Mouse (Mus musculus): ENCODE measurements around the gene Ilf3.

The Ilf3 gene

DNA sequence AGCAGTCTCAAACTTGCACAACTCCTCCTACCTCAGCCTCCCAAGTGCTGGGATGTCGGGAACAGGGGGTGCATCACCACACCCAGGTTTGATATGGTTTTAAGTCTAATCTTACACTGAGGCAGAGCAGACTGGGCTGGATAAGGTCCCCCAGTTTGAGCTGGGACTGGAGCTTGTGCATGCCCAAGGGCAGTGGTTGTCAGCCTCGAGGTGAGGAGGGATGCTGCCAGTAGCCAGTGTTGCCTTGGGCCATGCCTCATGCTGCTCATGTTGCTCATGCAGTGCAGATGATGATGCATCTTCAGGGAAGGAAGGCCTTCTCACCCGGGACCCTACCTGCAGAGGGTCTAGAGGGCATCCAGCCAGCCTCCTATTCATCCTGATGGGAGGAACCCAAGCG is 37.9 kb downstream of the Ilf3 start:
- no peak for DNase-seq

GRCm38 (mm10) chr9:21407951-21408350 is 40.3 kb downstream of the Ilf3 start:
- no peak for DNase-seq

DNA sequence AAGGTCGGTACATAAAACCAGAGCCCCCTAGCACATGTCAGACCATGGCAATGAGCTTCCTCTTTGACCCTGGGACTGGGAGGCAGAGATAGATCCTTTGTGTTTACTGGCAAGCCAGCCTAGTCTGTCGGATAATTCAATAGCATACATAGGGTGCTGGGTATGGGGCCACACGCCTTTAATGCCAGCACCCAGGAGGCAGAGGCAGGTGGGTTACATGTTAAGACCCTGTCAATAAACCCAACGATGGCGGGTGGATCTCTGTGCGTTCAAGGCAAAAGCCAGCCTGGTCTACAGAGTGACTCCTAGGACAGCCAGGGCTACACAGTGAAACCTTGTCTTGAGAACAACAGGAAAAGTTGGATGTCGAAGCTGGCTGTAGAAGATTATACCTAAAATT is 41.0 kb downstream of the Ilf3 start:
- DNase-seq: no peak

- DNase-seq: peak; percentile 92 to 93
Measured at GRCm38 (mm10) chr9:21409592-21410317, 42.1 kb downstream of the Ilf3 start.

GRCm38 (mm10) chr9:21411669-21412550 is 44.2 kb downstream of the Ilf3 start, which contains the start of gene Qtrt1:
Qtrt1 (plus strand) TSS chr9:21411837.
- DNase-seq: peak; percentile 83 to 89

DNA sequence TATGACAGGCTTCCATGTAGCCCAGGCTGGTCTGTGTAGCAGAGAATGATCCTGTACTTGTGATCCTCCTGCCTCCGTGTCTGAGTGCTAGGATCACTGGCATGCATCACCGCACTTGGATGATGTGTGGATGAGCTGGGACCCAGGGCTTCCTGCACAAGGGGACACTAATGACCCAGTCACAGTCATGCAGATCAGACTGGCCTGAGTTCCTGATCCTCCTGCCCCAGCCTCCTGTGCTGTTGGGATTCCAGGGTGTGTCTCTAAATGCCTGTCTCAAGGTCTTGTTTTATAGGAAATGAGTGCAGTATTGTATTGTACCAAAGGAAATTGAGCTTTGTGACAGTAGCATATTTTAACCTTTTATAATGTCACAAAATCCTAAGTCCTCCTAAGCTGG is 50.2 kb downstream of the Ilf3 start:
- DNase-seq: no peak

- no peak for DNase-seq
Measured at GRCm38 (mm10) chr9:21419646-21420045, 52.0 kb downstream of the Ilf3 start.

DNA sequence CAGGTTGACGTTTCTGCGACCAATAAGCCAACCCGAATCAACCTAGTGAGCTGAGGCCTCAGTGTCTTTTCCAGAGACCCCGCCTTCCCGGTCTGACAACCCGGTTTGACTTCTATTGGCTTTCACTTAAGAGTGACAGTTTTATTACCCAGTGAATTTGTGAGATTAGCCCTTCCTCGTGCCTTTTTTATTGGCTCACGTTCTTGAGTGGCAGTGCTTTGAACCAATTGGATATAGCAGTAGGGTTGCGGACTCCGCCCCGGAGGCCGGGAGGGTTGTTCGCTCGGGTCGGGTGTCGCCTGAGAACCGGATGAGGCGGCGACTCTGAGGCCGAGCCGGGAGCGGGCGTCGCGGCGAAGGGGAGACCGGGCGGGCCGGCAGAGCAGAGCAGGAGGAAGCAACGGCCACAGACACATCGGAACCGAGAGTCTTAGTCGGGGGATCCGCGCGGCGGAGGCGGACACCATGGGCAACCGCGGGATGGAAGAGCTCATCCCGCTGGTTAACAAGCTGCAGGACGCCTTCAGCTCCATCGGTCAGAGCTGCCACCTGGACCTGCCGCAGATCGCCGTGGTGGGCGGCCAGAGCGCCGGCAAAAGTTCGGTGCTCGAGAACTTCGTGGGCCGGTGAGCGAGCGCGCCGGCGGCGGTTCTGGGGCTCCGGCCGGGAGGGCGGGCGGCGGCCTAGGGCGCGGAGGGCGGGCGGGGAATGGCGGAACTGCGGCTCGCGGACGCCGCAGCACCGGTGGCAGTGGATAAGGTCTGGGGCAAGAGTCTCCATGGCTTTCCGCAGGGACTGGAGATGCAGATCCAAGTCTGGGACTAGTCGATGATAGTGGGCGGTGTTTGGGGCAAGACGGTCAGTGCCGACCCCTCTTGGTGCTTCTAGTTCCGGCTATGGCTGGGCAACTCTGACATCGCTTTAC is 57.2 kb downstream of the Ilf3 start, which contains the start of gene Dnm2:
Dnm2 (plus strand) TSS at position 278 of the 925 bp plus-strand sequence.
- peak; percentile 97 to 99 for DNase-seq

DNA sequence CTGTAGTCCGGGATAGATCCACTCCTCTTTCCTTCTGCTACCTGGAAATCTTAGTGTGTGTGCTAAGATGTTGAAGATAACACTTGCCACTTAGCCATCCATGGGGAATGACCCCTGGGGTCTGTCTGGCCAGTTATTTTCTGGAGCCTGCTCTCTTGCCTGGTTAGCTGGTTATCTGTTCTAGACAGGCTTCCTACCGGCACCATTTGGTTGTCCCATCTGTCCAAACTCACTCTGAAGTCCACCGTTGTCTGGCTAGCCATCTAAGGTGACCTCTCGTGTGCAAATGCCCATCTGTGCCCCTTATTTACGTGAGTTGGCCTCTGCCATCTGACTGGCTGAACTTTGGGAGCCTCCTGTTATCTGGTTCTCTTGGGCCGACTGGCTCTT is 57.9 kb downstream of the Ilf3 start:
- peak; percentile 63 to 64 for DNase-seq

GRCm38 (mm10) chr9:21426013-21426412 is 58.3 kb downstream of the Ilf3 start:
- DNase-seq: no peak

DNA sequence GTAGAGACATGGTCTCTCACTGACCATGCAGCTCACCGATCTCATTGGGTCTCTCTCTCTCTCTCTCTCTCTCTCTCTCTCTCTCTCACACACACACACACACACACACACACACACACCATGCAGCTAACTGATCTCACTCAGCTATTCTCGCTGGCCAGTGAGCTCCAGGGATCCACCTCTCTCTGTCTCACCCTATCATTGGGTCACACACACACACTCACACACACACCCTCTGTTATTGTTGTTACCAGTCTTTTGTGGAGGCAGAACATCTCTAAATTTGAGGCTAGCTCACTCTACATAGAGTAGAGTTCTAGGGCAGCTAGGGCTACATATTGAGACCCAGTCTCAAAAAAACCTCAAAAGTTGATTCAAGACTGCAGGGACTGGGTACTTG is 58.9 kb downstream of the Ilf3 start:
- DNase-seq: no peak

- DNase-seq: peak; percentile 70 to 78
Measured at GRCm38 (mm10) chr9:21427773-21428172, 60.1 kb downstream of the Ilf3 start.

DNA sequence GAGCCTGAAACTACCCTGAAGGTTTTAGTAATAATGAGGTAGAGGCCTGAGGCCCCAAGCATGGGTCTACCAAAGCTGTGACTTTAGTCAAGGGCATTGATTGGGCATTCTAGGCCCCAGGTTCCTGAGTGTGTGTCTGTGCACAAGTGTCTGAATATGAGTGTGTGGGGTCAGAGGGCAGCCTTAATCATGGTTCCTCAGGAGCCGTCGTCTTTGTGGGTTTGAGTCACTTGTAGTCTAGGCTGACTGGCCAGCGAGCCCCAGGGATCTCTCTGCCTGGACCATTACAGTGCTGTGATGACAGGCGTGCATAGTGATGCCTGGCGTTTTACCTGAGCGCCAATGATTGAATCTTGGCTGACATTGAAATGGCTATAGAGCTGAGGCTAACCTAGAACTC is 60.5 kb downstream of the Ilf3 start:
- no peak for DNase-seq

DNA sequence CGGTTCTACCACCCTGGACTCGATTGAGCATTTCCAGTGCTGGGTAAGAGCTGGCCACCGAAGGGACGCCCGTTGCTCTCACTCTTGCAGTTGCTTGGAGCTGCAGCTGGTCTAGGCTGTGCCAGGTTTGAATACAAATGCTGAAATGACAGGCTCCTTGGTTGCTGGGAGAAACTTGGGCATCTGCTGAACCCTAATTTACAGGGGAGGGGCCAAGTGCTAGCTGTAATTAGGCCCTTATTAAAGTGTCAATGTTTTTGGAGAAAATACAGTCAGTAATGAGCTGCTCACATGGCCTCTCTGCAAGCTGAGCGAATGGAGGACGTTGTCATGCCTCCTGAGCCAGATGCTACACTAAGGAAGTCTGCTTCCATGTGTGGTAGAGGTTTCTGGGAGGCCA is 63.1 kb downstream of the Ilf3 start:
- no peak for DNase-seq

GRCm38 (mm10) chr9:21432066-21432465 is 64.4 kb downstream of the Ilf3 start:
- DNase-seq: no peak

GRCm38 (mm10) chr9:21433766-21434165 is 66.1 kb downstream of the Ilf3 start:
- DNase-seq: peak; percentile 71 to 83

DNA sequence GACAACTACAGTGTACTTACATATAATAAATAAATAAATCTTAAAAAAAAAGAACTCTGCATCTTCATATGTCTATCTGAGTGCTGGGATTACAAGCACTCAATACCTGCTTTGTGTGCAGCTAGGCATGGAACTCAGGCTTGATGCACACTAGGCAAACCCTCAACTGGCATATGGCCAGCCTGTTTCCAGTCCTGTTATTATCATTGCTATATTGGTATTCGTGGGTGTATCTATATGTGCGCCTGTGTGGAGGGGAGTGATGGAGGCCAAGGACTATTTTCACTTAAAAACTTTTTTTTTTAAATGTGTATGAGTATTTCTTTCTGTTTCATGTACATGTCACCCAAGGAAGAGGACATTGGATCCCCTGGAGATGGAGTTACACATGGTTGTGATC is 66.7 kb downstream of the Ilf3 start:
- peak in 1 of 2 experiments; percentile 60 for DNase-seq

DNA sequence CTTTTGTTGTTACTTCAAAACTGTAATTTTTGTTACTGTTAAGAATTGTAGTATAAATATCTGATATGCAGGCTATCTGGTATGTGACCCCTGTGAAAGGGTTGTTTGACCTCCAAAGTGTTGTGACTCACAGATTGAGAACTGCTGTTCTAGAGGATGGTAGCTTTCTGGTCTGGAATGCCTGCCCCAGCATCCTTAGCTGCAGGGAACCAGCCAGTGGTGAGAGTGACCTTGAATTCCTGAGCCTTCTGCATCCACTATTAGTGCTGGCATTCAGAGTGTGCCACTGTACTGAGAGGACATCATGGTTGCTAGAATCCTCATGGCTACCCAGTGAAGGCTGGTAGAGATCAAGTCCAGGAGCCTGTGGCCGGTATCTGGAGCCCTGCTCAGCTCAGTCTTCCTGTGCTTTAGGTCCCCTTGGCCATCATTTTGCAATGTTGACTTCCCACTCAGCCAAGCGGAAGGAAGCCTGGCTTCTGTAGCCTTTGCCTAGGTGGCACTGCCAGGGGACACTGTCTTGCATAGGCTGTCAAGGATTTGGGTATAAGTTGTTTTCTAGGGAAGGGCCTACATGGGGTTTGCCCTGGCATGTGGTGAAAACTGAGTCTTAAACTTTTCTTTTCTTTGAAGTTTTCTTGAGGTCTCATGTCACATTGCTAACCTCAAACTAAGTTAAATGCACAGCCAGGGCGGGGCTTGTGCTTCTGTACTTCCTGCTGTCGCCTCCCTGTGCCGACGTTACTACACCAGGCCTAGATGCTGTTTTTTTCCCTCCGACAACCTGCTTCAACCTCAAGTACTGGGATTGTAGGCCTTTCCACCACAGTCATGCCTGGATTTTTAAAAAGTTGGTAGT is 68.3 kb downstream of the Ilf3 start:
- peak; percentile 52 to 54 for DNase-seq

GRCm38 (mm10) chr9:21437577-21437976 is 69.9 kb downstream of the Ilf3 start:
- no peak for DNase-seq

DNA sequence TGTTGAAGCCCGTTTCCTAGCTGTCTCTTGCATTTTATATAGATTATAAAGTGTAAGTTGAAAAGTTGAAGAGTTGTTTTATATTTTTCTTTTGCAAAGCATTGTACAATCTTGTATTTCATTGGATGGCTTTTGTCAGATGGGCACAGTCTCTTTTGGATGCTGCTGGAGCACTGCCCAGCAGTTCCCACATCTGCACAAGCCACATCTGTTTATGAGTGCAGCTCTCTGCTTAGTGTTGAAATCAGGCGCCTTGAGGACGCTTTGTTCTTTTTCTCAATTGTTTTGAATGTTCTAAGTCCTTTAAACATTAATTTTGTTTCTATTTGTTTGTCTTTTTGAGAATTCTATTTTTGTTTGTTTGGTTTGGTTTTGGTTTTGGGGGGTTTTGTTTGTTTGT is 70.5 kb downstream of the Ilf3 start:
- DNase-seq: no peak

GRCm38 (mm10) chr9:21439456-21439855 is 71.8 kb downstream of the Ilf3 start:
- no peak for DNase-seq

DNA sequence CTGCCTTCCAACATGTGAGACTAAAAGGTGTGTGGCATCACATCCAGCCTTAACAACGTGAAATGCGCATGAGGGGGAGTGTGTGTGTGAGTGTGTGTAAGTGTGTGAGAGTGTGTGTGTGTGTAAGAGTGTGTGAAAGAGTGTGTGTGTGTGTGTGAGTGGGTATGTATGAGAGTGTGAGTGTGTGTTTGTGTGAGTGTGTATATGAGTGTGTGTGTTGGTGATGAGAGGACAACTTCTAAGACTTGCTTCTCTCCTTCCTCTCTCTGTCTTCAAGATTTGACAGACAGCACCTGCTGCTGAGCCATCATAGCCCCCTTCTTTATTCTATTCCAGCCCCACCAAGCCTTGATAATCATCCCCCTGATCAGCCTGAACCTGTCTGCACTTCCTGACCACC is 72.2 kb downstream of the Ilf3 start:
- no peak for DNase-seq

Data from cerebellum, postnatal 25 days (tissue).